Mouse (Mus musculus): ENCODE data around the gene Myom3. TPM values are rescaled to one million over a fixed set of nuclear protein-coding genes. Genes with fewer than 3 reads are reported as not detected.

Gene Myom3
- polyA plus RNA-seq, 1 experiment from 2014 or later = 1.3 TPM

DNA sequence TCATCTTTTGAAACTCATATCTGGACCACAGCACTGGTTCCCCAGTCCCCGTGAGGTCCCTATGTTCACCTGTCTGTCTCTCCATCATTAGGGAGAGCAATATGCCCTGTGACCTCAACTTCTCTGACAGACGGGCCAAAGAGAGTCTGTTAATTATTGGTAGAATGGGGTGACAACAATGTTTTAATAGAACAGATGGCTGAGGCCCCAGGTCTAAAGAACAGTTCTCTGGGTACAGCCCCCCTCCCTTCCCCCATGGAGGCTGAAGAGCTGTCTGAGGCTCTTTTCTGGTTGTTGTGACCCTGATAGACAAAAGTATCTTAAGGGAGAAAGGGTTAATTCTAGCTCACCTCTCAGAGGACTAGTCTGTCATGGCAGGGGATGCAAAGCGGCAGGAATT is 58.9 kb downstream of the Myom3 start:
- 77% methylated on average over 3 of the region's 3 CpGs for WGBS
- Histone ChIP-seq H3K36me3 (no peaks in the 10 kb centered on the region), H3K4me2 (replicated peaks) (no peak overlapping the region), H3K4me1 (no peaks in the 10 kb centered on the region), H3K27ac (no peak overlapping the region), H3K4me3 (no peak overlapping the region), H3K9me3 (no peaks in the 10 kb centered on the region), H3K9ac (no peak overlapping the region), H3K27me3 (no peaks in the 10 kb centered on the region)
- no peak for ATAC-seq (ENCODE audit: insufficient number of reproducible peaks, insufficient read depth, low FRiP score, low TSS enrichment)

DNA sequence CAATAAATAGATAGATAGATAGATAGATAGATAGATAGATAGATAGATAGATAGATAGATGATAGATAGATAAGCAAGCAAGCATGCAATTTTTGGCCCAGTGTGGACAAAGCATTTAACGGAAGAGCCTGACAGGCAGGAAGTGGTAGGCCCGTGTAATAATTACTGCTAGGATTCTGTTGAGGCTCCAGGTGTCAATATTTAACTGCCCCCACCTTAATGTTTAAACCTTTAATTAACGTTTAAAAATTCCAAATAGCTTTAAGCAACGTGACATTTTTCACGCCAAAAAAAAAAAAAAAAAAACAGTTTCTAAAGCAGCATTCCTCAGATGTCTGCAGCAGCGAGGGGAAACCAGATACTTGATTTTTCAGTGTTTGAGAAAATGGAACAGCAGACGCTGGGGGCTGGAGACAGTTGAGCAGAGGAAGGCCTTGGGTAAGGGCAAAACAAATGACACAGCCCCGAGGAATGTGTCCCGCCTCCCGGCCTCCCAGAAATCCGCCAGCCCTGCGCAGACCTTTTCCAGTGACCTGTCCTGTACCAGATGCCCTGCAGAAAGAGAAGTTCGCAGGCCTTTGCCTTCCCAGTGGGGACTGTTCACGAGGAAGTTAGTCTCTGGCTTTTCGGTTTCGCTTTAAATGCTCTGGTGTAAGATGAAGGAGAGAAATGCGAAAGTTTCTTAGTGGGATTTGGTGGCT is 60.5 kb downstream of the Myom3 start:
- H3K4me1 ChIP-seq = no peaks in the 10 kb centered on the region
- no peak for ATAC-seq (ENCODE audit: insufficient number of reproducible peaks, insufficient read depth, low FRiP score, low TSS enrichment)
- H3K9ac ChIP-seq = no peak overlapping the region
- H3K27ac ChIP-seq = peak overlapping the region; percentile 77
- no peak overlapping the region for H3K4me2 ChIP-seq (replicated peaks)
- H3K36me3 ChIP-seq = no peaks in the 10 kb centered on the region
- H3K4me3 ChIP-seq = no peak overlapping the region
- 46% methylated on average over 17 of the region's 17 CpGs for WGBS
- H3K27me3 ChIP-seq = no peaks in the 10 kb centered on the region
- H3K9me3 ChIP-seq = no peaks in the 10 kb centered on the region

DNA sequence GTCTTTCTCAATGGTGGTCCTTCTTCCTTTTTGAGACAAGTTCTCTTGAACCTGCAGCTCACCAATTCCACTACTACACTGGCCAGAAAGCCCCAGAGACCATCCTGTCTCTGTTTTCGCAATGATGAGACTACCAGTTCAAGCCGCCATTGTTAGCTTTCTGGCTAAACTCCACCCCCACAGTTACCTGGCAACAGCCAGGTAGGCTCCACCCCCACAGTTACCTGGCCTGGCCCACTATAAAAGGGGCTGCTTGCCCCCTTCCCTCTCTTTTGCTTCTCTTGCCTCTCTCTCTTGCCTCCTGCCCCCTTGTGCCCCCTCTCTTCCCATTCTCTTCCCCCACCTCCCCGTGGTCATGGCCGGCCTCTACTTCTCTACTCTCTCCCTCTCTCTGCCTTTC is 62.3 kb downstream of the Myom3 start:
- no peaks in the 10 kb centered on the region for H3K9me3 ChIP-seq
- no peaks in the 10 kb centered on the region for H3K27me3 ChIP-seq
- WGBS = 82% methylated on average over 4 of the region's 4 CpGs
- no peak overlapping the region for H3K9ac ChIP-seq
- no peak overlapping the region for H3K27ac ChIP-seq
- H3K4me2 ChIP-seq (replicated peaks) = no peak overlapping the region
- H3K4me3 ChIP-seq = no peak overlapping the region
- H3K4me1 ChIP-seq = no peaks in the 10 kb centered on the region
- no peak for ATAC-seq (ENCODE audit: insufficient number of reproducible peaks, insufficient read depth, low FRiP score, low TSS enrichment)
- no peaks in the 10 kb centered on the region for H3K36me3 ChIP-seq

DNA sequence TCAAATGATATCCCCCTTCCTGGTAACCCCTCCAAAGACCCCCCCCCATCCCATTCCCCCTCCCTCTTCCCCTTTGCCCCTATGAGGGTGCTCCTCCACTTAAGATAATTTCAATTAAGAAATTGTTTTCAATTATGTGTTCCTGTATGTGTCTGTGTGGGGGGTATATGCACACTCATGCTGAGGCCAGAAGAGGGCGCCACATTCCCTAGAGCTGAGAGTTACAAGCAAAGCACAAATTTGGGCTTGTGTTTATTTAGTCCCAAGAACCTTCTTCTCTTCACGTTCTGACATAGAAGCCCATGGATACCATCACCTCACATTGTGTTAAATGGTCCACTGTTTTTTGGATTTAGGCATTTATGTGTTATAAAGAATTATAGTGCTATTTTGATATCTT is 63.8 kb downstream of the Myom3 start:
- ATAC-seq (ENCODE audit: insufficient number of reproducible peaks, insufficient read depth, low FRiP score, low TSS enrichment) = no peak
- Histone ChIP-seq H3K4me3 (no peak overlapping the region), H3K4me2 (replicated peaks) (no peak overlapping the region), H3K9ac (no peak overlapping the region), H3K27me3 (no peaks in the 10 kb centered on the region), H3K4me1 (peaks cover under 1% of the 10 kb centered on the region; the same call in 1 of the 2 replicates), H3K36me3 (no peaks in the 10 kb centered on the region), H3K9me3 (no peaks in the 10 kb centered on the region), H3K27ac (no peak overlapping the region)
- WGBS = 73% methylated on average over 2 of the region's 2 CpGs

DNA sequence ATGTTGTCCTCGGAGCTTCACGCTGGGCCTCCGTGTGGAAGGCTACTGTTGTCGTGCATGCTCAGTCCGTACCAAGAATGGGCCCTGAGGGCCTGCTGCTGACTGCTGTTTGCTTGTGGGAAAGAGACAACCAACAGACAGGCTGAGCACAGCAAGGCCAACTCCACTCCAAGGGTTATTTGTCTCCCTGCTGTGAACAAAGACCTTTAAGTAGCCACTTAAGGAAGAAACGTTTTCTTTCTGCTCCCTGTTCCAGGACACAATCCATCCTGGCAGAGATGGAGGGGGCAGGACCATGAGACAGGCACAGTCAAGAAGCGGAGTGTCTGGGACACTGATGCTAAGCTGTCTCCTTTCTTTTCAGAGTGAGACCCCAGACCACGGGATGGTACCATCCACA is 64.7 kb downstream of the Myom3 start:
- no peak; the same call in 1 of the 2 replicates for ATAC-seq (ENCODE audit: insufficient number of reproducible peaks, insufficient read depth, low FRiP score, low TSS enrichment)
- Histone ChIP-seq H3K27me3 (no peaks in the 10 kb centered on the region), H3K36me3 (no peaks in the 10 kb centered on the region), H3K4me2 (replicated peaks) (no peak overlapping the region), H3K27ac (no peak overlapping the region), H3K4me1 (peaks cover 9% of the 10 kb centered on the region), H3K9ac (no peak overlapping the region), H3K4me3 (no peak overlapping the region), H3K9me3 (no peaks in the 10 kb centered on the region)
- WGBS = 50% methylated on average over 8 of the region's 8 CpGs

DNA sequence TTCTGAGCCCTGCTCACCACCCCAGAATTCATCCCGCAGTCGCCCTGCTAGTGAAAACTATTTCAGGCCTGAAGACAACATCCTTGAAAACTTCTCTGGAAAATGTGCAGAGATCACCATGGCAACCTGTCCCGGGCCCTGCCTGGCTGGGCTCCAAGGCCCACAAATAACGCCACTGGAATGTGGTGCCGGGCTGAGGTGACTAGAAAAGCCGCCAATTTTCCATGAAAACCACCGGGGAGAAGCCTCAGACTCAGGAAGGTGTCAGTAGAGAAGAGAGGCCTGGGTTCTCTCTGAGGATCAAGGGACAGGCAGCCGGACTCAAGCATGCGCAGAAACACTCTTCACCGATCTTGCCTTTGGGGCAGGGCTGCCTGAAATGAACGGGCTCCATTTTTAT is 69.0 kb downstream of the Myom3 start:
- no peak overlapping the region for H3K9ac ChIP-seq

DNA sequence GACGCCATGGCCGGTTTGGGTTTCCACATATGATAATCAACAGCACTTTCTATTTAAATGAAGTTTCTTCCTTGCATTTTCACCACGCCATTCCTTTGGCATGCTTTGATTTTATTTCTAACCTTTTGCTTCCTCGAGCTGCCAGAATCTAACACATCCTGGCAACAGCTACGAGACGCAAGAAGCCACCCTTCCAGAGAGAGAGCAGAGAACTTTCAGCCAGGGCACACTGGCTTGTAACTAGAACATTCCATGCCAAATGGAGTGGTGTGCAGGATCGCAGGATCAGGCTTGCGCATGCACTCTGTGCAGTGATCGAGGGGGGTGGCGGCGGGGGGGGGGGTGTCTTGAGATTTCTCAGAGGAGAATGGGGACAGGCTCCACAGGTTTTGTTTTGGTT is 72.6 kb downstream of the Myom3 start:
- Histone ChIP-seq H3K9me3 (no peaks in the 10 kb centered on the region), H3K36me3 (no peaks in the 10 kb centered on the region), H3K9ac (no peak overlapping the region), H3K4me1 (peaks cover 18% of the 10 kb centered on the region), H3K27me3 (no peaks in the 10 kb centered on the region), H3K27ac (no peak overlapping the region), H3K4me2 (replicated peaks) (no peak overlapping the region), H3K4me3 (no peak overlapping the region)
- 76% methylated on average over 11 of the region's 11 CpGs for WGBS
- ATAC-seq (ENCODE audit: insufficient number of reproducible peaks, insufficient read depth, low FRiP score, low TSS enrichment) = no peak

More for the DNA sequence above, 69.0 kb downstream of the Myom3 start:
- peak overlapping the region; percentile 86 for H3K27ac ChIP-seq
- H3K4me3 ChIP-seq = no peak overlapping the region
- 23% methylated on average over 11 of the region's 11 CpGs for WGBS
- peaks cover 14% of the 10 kb centered on the region for H3K4me1 ChIP-seq
- no peaks in the 10 kb centered on the region for H3K27me3 ChIP-seq
- no peaks in the 10 kb centered on the region for H3K9me3 ChIP-seq
- peak overlapping the region; percentile 19 for H3K4me2 ChIP-seq (replicated peaks)
- H3K36me3 ChIP-seq = no peaks in the 10 kb centered on the region
- ATAC-seq (ENCODE audit: insufficient number of reproducible peaks, insufficient read depth, low FRiP score, low TSS enrichment) = no peak

DNA sequence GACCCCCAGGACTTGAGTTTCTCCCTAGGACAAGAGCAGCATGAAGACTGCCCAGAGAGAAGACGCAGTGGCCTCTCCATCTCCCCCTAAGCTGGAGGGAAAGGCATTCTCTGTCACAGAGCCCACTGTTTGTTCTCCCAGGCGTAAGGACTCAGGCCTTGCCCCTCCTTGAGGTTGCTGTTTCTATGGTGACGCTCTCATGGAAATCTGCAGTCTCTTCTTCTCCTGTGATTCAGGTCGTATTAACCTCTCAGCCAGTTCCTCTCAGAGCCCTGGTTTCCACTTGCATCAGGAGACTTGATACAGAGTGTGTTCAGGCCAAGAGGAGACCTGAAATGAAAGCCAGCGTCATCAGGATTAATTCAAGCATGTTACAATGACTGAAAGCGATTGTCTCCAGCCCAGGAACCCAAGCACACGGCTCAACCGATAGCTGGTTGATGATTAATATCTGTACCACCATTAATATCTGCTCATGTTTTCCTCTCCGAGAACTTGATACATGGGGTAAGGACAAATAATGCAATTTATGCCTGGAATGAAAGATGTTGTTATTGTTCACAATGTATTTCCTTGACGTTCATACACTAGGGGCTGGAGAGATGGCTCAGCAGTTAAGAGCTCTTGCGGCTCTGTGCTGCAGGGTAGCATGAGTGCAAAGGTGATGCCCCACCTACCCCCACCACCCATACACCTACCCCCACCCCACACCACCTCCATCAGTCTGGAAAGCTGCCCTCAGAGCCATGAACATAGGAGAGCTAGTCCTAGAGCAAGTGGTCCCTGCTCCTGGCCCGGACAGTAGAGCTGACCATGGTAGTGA is 74.0 kb downstream of the Myom3 start:
- H3K27ac ChIP-seq = 0 out of 2 replicates have a peak overlapping the region, but pooled peaks have one; percentile 7
- H3K9ac ChIP-seq = no peak overlapping the region
- no peak overlapping the region for H3K4me3 ChIP-seq
- ATAC-seq (ENCODE audit: insufficient number of reproducible peaks, insufficient read depth, low FRiP score, low TSS enrichment) = 0 out of 2 replicates have a peak, but pooled peaks have one; percentile 47
- peaks cover 15% of the 10 kb centered on the region for H3K4me1 ChIP-seq
- no peak overlapping the region for H3K4me2 ChIP-seq (replicated peaks)
- no peaks in the 10 kb centered on the region for H3K36me3 ChIP-seq
- no peaks in the 10 kb centered on the region for H3K9me3 ChIP-seq
- H3K27me3 ChIP-seq = no peaks in the 10 kb centered on the region
- WGBS = 62% methylated on average over 12 of the region's 12 CpGs

DNA sequence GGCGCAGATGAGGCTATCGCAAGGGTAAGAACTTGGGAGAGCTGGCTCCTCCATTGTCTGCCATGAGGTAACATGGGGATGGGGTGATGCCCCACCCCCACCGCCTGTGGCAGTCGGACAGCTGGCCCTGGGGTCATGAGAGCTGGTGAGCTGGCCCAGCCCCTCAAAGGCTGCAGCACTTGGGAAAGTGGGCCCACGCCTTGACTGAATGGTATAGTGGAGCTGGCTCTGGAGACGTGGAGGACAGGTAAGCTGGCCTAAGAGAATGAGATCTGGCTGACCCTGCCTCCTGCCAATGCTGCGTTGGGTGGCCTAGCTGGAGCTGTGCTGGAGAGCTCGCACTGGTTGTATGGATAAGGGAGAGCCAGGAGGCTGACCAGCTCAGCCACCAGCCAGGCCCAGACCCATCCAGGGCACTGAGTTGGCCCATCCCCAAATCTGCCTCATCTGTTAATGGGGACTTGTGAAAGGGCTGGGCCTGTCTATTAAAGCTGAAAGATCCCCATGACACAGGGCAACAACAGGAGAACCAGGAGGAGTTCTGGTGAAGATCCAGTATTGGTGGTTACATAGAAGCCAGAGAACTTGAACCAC is 74.7 kb downstream of the Myom3 start:
- WGBS = 83% methylated on average over 8 of the region's 8 CpGs
- no peak for ATAC-seq (ENCODE audit: insufficient number of reproducible peaks, insufficient read depth, low FRiP score, low TSS enrichment)
- Histone ChIP-seq H3K27ac (no peak overlapping the region), H3K9ac (no peak overlapping the region), H3K4me2 (replicated peaks) (no peak overlapping the region), H3K9me3 (no peaks in the 10 kb centered on the region), H3K36me3 (no peaks in the 10 kb centered on the region), H3K4me3 (no peak overlapping the region), H3K4me1 (peaks cover 9% of the 10 kb centered on the region; the same call in 1 of the 2 replicates), H3K27me3 (no peaks in the 10 kb centered on the region)

DNA sequence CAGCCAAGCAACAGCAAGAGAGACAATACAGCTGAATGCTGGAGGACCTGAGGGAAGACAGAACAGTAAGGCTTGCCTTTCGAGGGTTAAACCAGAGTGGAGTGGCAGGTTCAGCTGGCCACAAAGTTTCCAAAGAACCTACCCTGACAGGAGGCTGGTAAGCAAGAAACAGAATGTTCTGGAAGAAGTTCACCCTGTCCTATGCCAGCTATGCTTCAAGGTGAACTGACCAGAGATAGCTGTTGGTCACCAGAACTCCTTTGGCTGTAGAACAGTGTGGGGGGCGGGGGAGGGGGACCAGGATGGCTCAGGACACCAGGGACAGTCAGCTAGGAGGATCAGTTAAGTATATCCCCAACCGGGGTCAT is 79.4 kb downstream of the Myom3 start:
- no peaks in the 10 kb centered on the region for H3K36me3 ChIP-seq
- no peak overlapping the region for H3K9ac ChIP-seq
- H3K4me3 ChIP-seq = no peak overlapping the region
- H3K27me3 ChIP-seq = no peaks in the 10 kb centered on the region
- no peak overlapping the region for H3K4me2 ChIP-seq (replicated peaks)
- ATAC-seq (ENCODE audit: insufficient number of reproducible peaks, insufficient read depth, low FRiP score, low TSS enrichment) = no peak
- no peaks in the 10 kb centered on the region for H3K9me3 ChIP-seq
- 76% methylated on average over 3 of the region's 3 CpGs for whole genome bisulfite sequencing
- H3K4me1 ChIP-seq = peaks cover 1% of the 10 kb centered on the region; the same call in 1 of the 2 replicates
- no peak overlapping the region for H3K27ac ChIP-seq

DNA sequence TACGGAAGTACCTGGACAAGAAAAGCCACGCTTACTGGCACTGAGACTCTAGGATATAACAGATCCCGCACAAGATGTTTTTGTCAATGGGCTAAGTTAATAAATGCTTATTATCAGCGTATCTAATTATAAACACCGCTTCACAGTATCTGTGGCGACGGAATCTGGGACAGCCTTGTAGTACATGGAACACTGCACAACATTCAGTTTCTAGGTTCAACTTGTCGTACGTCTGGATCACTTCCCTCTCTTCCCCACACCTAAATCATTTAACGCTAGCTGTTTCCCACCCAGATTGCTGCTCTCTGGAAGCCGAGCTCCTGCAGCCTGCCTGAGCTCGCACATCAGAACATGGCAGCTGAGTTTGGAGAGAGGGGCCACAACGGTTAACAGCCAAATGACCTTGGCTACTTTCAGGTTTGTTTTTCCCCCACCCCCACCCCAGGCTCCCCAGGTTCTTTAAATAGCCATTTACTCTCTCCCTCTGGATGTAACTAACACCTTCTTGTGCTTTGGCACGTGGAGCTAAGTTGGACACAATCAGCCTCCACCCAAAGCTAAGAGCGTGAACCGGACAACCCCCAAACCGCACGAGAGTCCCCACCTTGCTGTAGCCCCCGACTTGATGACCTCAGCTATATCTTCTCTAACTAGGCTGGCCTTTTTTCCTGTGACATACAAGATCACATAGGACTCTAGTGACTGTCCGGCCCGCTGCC is 79.9 kb downstream of the Myom3 start:
- no peaks in the 10 kb centered on the region for H3K27me3 ChIP-seq
- no peak for ATAC-seq (ENCODE audit: insufficient number of reproducible peaks, insufficient read depth, low FRiP score, low TSS enrichment)
- 0 out of 2 replicates have a peak overlapping the region, but pooled peaks have one; percentile 6 for H3K27ac ChIP-seq
- H3K9me3 ChIP-seq = no peaks in the 10 kb centered on the region
- no peaks in the 10 kb centered on the region for H3K36me3 ChIP-seq
- WGBS = 81% methylated on average over 21 of the region's 21 CpGs
- no peaks in the 10 kb centered on the region for H3K4me1 ChIP-seq
- H3K4me3 ChIP-seq = no peak overlapping the region
- no peak overlapping the region for H3K9ac ChIP-seq
- no peak overlapping the region for H3K4me2 ChIP-seq (replicated peaks)

All from embryonic facial prominence, embryonic 12.5 days (tissue).